Mouse (Mus musculus): ENCODE measurements around the gene P2rx5. TPM values are rescaled to one million over a fixed set of nuclear protein-coding genes. Genes with fewer than 3 reads are reported as not detected.

The P2rx5 gene
- polyA plus RNA-seq, 1 experiment from 2014 or later, result 0.20 TPM

DNA sequence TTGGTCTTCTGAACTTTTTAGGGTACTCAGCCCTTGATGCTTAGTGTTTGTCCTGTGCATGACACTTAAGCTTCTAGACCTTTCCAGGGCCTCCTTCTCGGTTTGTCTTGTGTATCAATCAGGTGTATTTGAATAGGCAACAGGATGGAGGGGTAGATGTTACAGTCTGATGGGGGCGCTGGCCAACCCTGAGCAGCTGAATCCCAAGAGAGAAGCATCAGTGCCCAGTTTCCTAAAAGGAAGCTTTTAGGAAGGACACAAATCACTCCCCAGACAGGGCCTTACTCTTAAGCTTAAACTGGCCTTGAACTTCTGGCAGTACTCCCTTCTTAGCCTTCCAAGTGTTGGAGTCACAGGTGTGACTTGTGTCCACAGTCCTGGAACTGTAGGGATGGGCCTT is 17.7 kb downstream of the P2rx5 start:
- DNase-seq (ENCODE audit: low spot score), result no peak
- H3K27me3 ChIP-seq (ENCODE audit: low read depth, poor library complexity, severe bottlenecking), result no peaks in the 10 kb centered on the region
- 5% methylated on average over 2 of the region's 2 CpGs for WGBS
- H3K27ac ChIP-seq, result peak overlapping the region; percentile 94
- peak overlapping the region; percentile 95 for H3K4me3 ChIP-seq
- peaks cover 26% of the 10 kb centered on the region for H3K4me1 ChIP-seq
- peaks cover 41% of the 10 kb centered on the region for H3K36me3 ChIP-seq
- H3K9me3 ChIP-seq (replicated peaks), result no peaks in the 10 kb centered on the region

DNA sequence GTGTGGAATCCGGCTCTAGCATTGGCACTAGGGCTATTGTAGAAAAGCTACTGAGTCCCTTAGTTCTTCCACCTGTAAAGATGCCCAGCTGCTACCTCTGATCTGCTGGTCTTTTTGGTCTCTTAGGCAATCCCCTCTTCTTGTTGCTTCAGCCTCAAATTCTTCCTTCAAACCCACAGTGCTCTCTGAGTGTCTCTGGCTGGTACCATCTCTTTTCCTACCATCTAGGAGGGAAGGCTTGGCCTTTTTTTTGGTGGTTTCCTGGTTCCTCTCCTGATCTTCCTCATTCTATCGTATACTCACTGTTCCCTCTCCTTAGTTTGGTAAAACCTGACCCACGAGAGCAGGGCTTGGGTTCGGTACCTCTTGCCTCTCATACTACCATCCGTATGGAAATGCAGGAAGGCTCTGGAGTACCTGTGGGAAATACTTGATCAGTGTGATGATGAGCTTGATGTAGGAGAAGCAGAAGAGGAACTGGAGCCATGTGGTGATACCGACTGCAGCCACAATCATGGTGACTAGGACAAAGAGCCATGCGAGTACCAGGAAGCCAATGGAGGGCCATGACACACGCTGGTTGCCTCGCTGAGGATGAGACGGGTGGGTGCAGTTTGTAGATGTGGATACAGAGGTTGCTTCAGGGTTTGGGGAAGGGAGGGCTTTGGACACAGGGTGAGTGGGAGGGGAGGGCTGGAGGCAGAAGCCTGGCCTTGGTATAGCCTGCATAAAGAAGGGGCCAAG is 25.8 kb downstream of the P2rx5 start:
- Histone ChIP-seq H3K4me1 (no peaks in the 10 kb centered on the region), H3K27ac (no peak overlapping the region), H3K27me3 (ENCODE audit: low read depth, poor library complexity, severe bottlenecking) (no peaks in the 10 kb centered on the region), H3K36me3 (peaks cover 84% of the 10 kb centered on the region), H3K4me3 (no peak overlapping the region), H3K9me3 (replicated peaks) (no peaks in the 10 kb centered on the region)
- WGBS, result 95% methylated on average over 10 of the region's 10 CpGs
- no peak for DNase-seq (ENCODE audit: low spot score)

DNA sequence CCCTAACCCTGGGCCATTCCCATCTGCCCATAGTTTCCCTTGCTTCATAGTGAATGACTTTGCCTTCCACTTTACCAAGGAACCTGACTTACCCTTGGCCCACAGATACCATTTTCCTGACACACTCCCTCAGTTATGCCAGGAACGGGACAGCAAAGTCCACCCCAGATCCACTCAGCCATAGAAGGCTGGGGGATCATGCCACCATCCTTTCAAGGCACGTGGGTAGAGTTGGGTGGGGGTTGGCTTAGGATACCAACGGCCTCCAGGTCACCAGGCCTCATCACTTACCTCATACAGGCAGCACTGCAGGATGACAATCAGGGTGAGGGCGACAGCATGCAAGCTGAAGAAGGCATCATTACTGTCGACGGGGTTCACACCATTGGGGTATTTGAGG is 27.0 kb downstream of the P2rx5 start:
- no peak for DNase-seq (ENCODE audit: low spot score)
- WGBS, result 90% methylated on average over 6 of the region's 6 CpGs

DNA sequence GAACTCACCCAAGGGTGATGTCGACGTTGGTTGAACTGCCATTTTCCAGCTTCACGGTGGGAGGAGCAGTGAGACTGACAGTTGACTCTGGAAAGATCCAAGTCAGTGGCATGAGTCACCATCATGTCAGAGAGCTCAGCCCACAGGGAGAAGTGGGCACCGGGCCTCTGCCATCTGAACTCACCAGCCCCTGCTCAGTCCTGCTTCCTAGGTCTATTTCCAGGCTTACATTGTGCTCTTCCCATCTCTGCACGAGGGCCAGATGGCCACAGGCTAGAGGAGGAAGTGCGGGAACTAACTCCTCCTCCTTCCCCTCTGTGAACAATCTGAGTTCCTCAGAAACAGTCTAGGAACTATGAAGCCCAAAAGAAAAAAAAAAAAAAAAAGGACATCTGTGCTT is 32.8 kb downstream of the P2rx5 start:
- DNase-seq (ENCODE audit: low spot score), result no peak
- Histone ChIP-seq H3K27ac (no peak overlapping the region), H3K4me3 (no peak overlapping the region), H3K4me1 (peaks cover 4% of the 10 kb centered on the region; the same call in 1 of the 2 replicates), H3K36me3 (peaks cover 46% of the 10 kb centered on the region), H3K27me3 (ENCODE audit: low read depth, poor library complexity, severe bottlenecking) (no peaks in the 10 kb centered on the region), H3K9me3 (replicated peaks) (no peaks in the 10 kb centered on the region)
- 82% methylated on average over 6 of the region's 6 CpGs for WGBS

More for the DNA sequence above, 27.0 kb downstream of the P2rx5 start:
- Histone ChIP-seq H3K4me3 (no peak overlapping the region), H3K9me3 (replicated peaks) (no peaks in the 10 kb centered on the region), H3K36me3 (peaks cover 91% of the 10 kb centered on the region), H3K4me1 (no peaks in the 10 kb centered on the region), H3K27ac (no peak overlapping the region), H3K27me3 (ENCODE audit: low read depth, poor library complexity, severe bottlenecking) (no peaks in the 10 kb centered on the region)

DNA sequence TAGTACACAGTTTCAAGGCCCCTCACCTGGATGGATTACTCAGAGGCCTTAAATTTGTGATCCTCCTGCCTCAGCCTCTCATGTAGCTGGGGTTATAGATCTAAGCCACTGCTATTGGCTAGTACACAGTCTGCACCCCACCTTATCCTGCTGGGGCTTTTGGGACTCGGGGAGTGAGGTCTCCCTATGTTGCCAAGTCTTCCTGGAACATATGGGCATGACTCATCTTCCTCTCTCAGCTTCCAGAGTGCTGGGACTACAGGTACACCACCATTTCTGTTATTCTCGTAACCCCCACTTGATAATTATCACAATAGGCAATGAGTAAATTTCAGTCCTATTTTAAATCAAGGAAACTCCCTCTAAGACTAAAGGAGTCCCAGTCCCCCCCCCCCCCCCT is 34.2 kb downstream of the P2rx5 start:
- H3K27me3 ChIP-seq (ENCODE audit: low read depth, poor library complexity, severe bottlenecking), result no peaks in the 10 kb centered on the region
- no peak for DNase-seq (ENCODE audit: low spot score)
- no peak overlapping the region for H3K4me3 ChIP-seq
- 80% methylated on average over 2 of the region's 2 CpGs for WGBS
- H3K27ac ChIP-seq, result no peak overlapping the region
- H3K36me3 ChIP-seq, result peaks cover 35% of the 10 kb centered on the region
- H3K4me1 ChIP-seq, result peaks cover 11% of the 10 kb centered on the region
- no peaks in the 10 kb centered on the region for H3K9me3 ChIP-seq (replicated peaks)

DNA sequence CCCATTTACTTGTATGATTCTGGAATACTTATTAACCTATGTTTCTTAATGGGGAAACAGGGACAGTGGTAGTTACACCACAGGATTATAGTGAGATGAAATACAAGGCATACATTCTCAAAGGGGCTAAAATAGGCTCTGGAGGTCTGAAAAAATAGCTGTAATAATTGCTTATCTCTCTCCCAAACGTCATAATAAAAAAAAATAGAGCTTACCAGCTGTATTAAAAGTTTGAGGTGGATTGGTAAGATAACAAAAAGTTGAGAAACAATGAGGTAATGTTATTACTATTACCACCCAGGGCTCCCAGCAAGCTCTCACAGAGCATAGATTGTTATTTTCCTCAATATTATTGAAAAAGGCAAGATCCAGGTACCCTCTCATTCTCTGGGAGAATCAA is 38.0 kb downstream of the P2rx5 start:
- Histone ChIP-seq H3K9me3 (replicated peaks) (no peaks in the 10 kb centered on the region), H3K27me3 (ENCODE audit: low read depth, poor library complexity, severe bottlenecking) (no peaks in the 10 kb centered on the region; the same call in 1 of the 2 replicates), H3K27ac (no peak overlapping the region), H3K4me1 (peaks cover 17% of the 10 kb centered on the region), H3K36me3 (0 out of 2 replicates have a peak, but pooled peaks cover 5% of the 10 kb centered on the region), H3K4me3 (peak overlapping the region; percentile 67)
- no peak for DNase-seq (ENCODE audit: low spot score)
- 3% methylated on average over 1 of the region's 1 CpGs for WGBS

DNA sequence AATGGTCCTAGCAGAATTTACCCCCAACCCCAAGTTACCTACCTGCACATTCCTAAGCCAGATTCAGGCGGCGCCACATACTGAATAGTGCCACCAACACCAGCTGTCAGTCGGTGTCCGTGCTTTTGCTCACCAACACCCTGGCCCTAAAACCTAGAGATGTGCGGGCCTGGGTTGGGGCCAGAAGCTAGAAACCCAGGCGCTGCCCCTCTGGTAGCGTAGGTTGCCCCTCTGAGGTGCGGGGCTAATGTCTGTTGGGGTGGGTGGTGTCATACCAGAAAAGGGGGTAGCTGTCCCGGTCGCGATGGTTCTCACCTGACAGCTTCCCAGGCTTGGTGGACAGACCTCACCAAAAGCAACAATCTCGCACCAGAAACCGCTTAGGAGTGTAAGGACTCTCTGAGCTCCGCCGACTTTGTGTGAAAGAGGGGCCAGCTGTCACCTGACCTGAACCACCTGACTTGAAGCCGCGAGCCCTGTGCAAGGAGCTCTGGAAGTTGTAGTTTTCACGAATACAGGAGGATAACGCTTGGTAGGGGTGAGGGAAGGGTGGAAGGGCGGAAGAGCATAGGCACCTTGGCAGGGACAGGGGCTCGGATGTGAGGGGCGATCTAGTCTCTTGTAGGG is 38.5 kb downstream of the P2rx5 start, which contains the start of gene Ctns:
Gene Ctns, minus strand, starts transcription at position 440 of the 627 bp plus-strand sequence.
- Histone ChIP-seq H3K9me3 (replicated peaks) (no peaks in the 10 kb centered on the region), H3K4me1 (peaks cover 17% of the 10 kb centered on the region), H3K36me3 (0 out of 2 replicates have a peak, but pooled peaks cover 5% of the 10 kb centered on the region), H3K27me3 (ENCODE audit: low read depth, poor library complexity, severe bottlenecking) (no peaks in the 10 kb centered on the region; the same call in 1 of the 2 replicates), H3K27ac (peak within 1 kb of the TSS; percentile 63; the same call in 1 of the 2 replicates), H3K4me3 (peak within 1 kb of the TSS; percentile 67)
- 2% methylated on average over 22 of the region's 22 CpGs for WGBS
- DNase-seq (ENCODE audit: low spot score), result peak; percentile 86

DNA sequence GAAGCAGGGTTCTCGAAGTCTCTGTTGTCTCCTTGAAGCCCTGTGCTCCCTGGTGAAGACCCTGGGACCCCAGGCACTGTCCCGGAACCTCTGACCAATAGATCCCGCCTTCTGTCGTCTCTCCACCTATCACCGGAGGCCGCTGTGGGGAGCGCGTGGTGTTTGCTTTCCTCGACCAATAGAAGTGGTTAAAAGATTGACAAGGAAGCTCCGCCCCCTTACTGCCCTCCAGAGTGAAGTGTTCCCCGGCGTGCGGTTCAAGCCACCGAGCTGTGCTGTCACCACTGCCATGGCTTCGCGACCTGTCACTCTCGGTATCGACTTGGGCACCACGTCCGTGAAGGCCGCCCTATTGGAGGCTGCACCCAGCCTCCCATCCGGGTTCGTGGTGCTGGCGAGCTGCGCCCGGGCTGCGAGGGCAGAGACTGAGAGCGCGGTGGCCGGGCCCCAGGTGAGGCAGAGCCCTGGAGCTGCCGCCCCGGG is 39.0 kb downstream of the P2rx5 start, which contains the start of gene Shpk:
Gene Shpk, plus strand, starts transcription at position 231 of the 483 bp plus-strand sequence.
- 0 out of 2 replicates have a peak, but pooled peaks cover 5% of the 10 kb centered on the region for H3K36me3 ChIP-seq
- peak within 1 kb of the TSS; percentile 67 for H3K4me3 ChIP-seq
- DNase-seq (ENCODE audit: low spot score), result peak; percentile 90
- no peaks in the 10 kb centered on the region; the same call in 1 of the 2 replicates for H3K27me3 ChIP-seq (ENCODE audit: low read depth, poor library complexity, severe bottlenecking)
- no peaks in the 10 kb centered on the region for H3K9me3 ChIP-seq (replicated peaks)
- H3K27ac ChIP-seq, result peak within 1 kb of the TSS; percentile 63; the same call in 1 of the 2 replicates
- H3K4me1 ChIP-seq, result peaks cover 17% of the 10 kb centered on the region
- under 1% methylated on average over 32 of the region's 32 CpGs for WGBS

DNA sequence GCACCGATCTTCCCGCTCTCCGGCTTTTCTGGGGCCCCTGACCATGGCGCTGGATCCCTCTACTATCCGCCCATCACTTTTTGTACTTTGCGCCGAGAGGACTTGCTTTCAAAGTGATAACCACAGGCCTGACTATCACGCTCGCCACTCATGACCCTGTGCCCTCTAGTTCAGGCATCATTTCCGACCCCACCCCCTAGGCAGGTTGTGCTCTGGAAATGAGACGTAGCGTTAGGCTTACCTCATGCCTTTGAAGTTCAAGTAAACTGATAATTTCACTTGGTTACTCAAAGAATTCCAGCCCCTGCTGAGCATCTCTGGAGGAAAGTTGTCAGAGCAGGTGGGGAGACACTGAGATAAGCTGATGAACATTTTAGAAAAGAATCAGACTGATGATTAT is 39.7 kb downstream of the P2rx5 start:
- 5% methylated on average over 12 of the region's 12 CpGs for WGBS
- no peaks in the 10 kb centered on the region; the same call in 1 of the 2 replicates for H3K27me3 ChIP-seq (ENCODE audit: low read depth, poor library complexity, severe bottlenecking)
- H3K9me3 ChIP-seq (replicated peaks), result no peaks in the 10 kb centered on the region
- peak overlapping the region; percentile 63; the same call in 1 of the 2 replicates for H3K27ac ChIP-seq
- H3K36me3 ChIP-seq, result 0 out of 2 replicates have a peak, but pooled peaks cover 5% of the 10 kb centered on the region
- DNase-seq (ENCODE audit: low spot score), result no peak
- peak overlapping the region; percentile 67 for H3K4me3 ChIP-seq
- H3K4me1 ChIP-seq, result peaks cover 17% of the 10 kb centered on the region

DNA sequence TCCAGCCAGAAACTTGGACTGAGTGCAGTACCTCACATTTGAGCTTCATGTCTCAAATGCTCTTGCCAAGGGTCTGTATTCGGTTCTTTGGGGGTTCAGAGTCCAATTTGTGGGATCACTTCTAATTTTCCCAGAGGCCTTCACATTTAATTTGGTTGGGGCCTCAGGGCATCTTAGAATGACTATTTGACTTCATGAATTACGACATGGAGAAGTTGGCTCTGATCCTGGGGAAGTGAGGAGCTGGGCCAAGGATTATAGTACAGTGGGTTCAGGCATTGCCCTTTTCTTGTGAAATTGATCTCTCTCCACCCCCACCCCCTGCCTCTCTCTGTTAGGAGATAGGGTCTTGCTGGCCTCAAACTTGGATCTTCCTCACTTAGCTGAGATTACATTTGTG is 40.8 kb downstream of the P2rx5 start:
- Histone ChIP-seq H3K4me3 (no peak overlapping the region), H3K27ac (no peak overlapping the region), H3K27me3 (ENCODE audit: low read depth, poor library complexity, severe bottlenecking) (no peaks in the 10 kb centered on the region; the same call in 1 of the 2 replicates), H3K9me3 (replicated peaks) (no peaks in the 10 kb centered on the region), H3K4me1 (peaks cover 17% of the 10 kb centered on the region), H3K36me3 (no peaks in the 10 kb centered on the region)
- WGBS, result 73% methylated on average over 2 of the region's 2 CpGs
- DNase-seq (ENCODE audit: low spot score), result no peak

DNA sequence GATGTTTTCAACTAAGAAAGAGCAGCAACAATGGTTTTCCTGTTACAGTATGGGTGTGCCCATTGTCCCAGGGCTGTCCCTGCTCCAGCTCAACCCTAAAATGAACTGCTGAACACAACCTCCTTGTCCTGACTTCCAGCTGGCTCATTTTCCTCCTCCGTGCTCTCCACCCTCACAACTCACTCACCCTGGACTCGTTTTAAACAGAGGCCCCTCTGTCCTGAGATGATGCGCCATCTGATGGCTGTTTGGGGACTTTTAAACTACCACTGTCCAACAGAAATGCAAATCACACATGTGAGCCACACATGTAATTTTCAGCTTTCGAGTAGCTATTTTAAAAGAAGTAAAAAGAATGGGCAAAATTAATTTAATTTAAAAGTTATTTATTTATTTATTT is 41.4 kb downstream of the P2rx5 start:
- Histone ChIP-seq H3K9me3 (replicated peaks) (no peaks in the 10 kb centered on the region), H3K36me3 (no peaks in the 10 kb centered on the region), H3K27ac (no peak overlapping the region), H3K4me1 (peaks cover 17% of the 10 kb centered on the region), H3K4me3 (no peak overlapping the region), H3K27me3 (ENCODE audit: low read depth, poor library complexity, severe bottlenecking) (no peaks in the 10 kb centered on the region; the same call in 1 of the 2 replicates)
- DNase-seq (ENCODE audit: low spot score), result no peak
- 38% methylated on average over 4 of the region's 4 CpGs for WGBS

DNA sequence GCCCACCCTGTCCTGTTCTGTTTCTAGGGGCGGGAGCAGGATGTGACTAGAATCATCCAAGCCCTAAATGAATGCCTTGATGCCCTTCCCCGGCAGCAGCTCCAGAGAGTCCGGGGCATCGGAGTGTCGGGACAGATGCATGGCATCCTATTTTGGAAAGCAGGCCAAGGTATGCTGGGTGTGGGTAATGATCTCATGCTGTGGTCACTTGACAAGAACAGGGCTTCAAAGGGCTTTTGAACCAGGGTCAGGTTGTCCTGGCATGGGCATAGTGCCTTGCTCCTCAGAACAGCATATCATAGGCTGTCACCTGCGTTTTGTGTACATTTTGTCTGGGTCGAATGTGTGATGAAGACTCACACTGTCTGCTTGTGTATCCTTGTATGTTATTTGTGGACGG is 43.7 kb downstream of the P2rx5 start:
- WGBS, result 87% methylated on average over 8 of the region's 8 CpGs
- Histone ChIP-seq H3K4me3 (no peak overlapping the region), H3K27ac (no peak overlapping the region)

DNA sequence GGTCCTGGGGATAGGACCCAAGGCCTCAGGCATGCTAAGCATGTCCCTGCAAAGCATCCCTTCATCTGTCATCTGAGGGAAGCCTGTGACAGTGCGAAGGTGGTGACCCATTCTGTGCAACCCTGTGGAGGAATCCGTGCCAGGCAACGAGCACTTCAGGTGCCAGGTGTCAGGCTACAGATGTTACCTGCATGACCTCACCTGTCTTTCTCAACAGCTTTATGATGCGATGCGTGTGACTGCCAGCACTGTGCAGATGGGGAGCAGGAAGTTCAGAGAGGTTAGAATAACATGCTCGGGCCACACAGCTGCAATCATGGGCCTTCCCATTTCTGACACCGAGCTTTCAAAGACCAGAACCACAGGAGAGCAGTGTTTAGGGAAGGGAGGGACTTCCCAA is 45.0 kb downstream of the P2rx5 start:
- no peak overlapping the region for H3K4me3 ChIP-seq
- H3K9me3 ChIP-seq (replicated peaks), result no peaks in the 10 kb centered on the region
- no peaks in the 10 kb centered on the region for H3K27me3 ChIP-seq (ENCODE audit: low read depth, poor library complexity, severe bottlenecking)
- no peaks in the 10 kb centered on the region for H3K36me3 ChIP-seq
- H3K27ac ChIP-seq, result no peak overlapping the region
- DNase-seq (ENCODE audit: low spot score), result no peak
- H3K4me1 ChIP-seq, result no peaks in the 10 kb centered on the region
- WGBS, result 69% methylated on average over 7 of the region's 7 CpGs

More for the DNA sequence above, 43.7 kb downstream of the P2rx5 start:
- Histone ChIP-seq H3K36me3 (no peaks in the 10 kb centered on the region), H3K27me3 (ENCODE audit: low read depth, poor library complexity, severe bottlenecking) (no peaks in the 10 kb centered on the region; the same call in 1 of the 2 replicates), H3K9me3 (replicated peaks) (no peaks in the 10 kb centered on the region), H3K4me1 (peaks cover 6% of the 10 kb centered on the region)
- no peak for DNase-seq (ENCODE audit: low spot score)
